Mouse (Mus musculus) R1 (cell line): ENCODE results near the gene Hoxd8.

Experiments used
- DNase-seq: peaks from one replicate; pipeline ENCODE4 v3.0.0-alpha.2; 2018; ENCODE audit warnings: low read depth, low spot score

Hoxd8 gene

GRCm38 (mm10) chr2:74733765-74734164, 29.4 kb downstream of the Hoxd8 start:
- DNase-seq = no peak

DNA sequence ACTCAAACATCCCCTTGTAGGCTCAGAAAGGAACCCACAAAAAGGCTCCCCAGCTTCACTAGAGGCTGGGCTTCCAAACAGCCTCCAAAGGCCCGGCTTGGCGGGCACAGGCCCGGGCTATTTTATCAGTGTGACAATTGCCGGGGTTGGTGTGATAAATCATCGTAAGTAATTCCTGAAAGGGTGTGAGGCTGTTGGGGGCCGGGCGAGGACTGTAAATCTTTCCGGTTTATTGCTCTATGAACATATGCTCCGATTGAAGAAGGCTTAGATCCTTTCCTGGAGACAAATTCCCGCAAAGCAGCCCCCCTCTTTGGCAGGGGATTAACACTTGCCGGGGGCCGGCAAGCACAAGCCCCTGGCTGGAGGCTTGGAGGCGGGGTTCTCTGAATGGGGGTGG, 30.0 kb downstream of the Hoxd8 start:
- no peak for DNase-seq

- no peak for DNase-seq
Measured at GRCm38 (mm10) chr2:74734996-74735811, 30.8 kb downstream of the Hoxd8 start.

DNA sequence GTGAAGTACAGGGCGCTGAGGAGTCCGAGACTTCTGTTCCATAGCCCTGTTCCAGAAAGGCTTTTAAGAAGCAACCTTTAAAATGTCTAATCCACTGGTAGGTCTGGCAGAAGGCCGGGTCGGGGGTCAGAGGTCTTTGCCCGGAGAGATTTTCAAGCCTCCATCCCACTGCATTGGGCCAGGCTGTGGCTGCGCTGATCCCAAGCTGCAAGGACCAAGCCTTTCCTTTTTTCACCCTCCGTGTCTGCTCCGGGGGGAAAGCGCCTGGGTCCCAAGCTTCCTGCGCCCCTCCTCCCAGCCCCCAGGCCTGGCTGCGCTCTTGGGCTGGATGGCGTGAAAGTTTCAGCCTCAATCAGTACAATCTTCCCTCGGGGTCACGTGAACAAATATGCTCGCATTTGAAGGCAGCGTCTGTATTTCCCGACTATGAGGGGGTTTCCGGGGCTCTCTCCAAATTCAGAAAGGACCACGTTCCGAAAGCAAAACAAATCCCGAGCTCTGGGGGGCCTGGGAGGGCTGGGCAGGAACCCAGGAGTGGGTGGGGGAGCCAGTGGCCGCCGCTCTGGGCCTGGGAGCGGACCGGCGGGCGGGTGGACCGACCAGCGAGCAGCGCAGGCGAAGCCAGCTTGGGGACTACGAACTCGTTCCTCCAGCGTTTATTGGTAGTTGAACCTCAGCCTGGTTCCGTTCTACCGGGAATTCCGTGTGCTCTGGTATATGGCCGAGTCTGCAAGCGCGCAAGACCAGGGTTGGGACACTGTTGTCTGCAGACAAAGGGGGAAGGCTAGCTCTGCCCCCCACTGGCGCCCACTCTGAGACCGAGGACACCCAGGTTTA, 31.7 kb downstream of the Hoxd8 start:
- no peak for DNase-seq

- no peak for DNase-seq
Measured at GRCm38 (mm10) chr2:74736688-74737577, 32.5 kb downstream of the Hoxd8 start.

GRCm38 (mm10) chr2:74737578-74738070, 33.2 kb downstream of the Hoxd8 start:
- no peak for DNase-seq

- no peak for DNase-seq
Measured at GRCm38 (mm10) chr2:74738623-74739475, 34.4 kb downstream of the Hoxd8 start.

DNA sequence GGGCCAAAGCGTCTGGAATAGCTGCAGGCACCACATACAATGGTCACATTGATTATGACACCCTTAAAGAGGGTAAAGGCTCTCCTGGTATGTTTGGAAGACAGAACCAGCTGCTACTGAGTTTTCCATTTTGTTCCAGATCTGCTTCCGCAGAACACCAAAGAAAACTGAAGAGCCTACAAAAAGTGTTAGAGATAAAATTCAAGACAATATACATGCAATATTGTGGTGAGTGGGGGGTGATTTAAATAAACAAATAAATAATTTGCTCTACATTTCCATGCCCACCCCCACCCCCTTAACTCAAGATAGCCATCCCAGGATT, 35.0 kb downstream of the Hoxd8 start:
- no peak for DNase-seq

DNA sequence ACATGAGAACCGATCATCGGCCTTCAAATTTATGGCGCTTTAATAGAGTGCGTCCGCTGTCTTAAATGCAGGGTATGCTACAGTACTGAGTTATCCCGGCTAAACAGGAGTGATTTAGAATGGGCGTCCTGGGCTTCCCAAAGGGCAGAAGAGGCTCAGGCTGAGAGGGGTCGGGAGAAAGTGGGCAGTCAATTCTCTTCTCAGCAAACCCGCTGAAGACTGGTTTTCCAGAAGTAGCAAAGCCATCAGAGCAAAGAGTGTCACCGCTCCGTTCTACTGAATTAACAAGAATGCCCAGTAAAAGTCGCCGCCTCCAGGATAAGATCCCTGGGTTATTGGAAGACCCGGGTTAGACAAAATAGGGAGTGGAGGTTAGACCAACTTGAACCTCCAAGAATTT, 35.5 kb downstream of the Hoxd8 start:
- no peak for DNase-seq

GRCm38 (mm10) chr2:74740311-74741091, 36.1 kb downstream of the Hoxd8 start:
- no peak for DNase-seq

DNA sequence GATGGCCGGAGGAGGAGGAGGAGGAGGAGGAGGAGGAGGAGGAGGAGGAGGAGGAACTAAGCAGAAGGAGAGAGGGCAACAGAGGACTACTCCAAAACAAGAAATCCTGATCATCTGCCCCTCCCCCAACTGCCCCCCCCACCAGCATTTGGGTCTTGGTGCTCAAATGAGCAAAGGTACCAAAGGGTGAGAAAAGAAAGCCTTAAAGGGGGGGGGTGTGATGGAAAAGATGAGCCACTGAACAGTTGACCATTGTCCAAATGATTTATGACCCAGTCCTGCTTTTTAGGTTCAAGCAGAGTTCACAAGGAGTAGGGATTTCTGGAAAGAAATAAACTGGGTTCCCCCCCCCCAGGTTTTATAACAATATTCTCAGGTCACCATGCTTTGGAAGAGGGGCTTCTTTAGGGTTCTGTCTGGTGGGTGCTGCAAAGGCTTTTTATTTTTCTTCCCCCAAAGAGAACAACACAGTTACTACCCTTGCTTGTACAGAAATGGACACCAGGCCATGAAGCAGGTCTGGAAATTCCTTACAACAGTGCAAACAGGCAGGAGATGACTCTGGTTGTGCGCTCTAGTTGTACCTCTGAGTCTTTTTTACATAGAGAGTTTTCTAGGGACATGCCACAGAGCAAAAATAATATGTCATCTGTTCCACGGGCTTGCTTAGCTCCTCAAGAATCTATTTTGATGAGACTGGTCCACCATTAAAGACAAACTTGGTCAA, 37.0 kb downstream of the Hoxd8 start:
- DNase-seq = no peak

DNA sequence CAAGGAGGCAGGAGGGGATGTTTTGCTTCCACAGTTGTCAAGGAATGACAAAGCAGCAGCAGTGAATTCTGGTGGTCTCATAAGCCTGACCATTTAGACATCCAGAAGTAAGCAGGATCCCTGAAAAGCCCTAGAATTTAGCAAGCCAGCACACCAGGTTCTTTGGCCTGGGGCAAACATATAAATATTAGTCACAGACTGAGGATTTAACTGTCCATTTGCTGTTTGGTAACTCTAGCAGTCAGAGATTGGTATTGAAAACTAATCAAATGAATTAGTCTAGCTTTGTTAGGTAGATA, 37.5 kb downstream of the Hoxd8 start:
- DNase-seq = no peak

- no peak for DNase-seq
Measured at GRCm38 (mm10) chr2:74745540-74746297, 41.3 kb downstream of the Hoxd8 start.

DNA sequence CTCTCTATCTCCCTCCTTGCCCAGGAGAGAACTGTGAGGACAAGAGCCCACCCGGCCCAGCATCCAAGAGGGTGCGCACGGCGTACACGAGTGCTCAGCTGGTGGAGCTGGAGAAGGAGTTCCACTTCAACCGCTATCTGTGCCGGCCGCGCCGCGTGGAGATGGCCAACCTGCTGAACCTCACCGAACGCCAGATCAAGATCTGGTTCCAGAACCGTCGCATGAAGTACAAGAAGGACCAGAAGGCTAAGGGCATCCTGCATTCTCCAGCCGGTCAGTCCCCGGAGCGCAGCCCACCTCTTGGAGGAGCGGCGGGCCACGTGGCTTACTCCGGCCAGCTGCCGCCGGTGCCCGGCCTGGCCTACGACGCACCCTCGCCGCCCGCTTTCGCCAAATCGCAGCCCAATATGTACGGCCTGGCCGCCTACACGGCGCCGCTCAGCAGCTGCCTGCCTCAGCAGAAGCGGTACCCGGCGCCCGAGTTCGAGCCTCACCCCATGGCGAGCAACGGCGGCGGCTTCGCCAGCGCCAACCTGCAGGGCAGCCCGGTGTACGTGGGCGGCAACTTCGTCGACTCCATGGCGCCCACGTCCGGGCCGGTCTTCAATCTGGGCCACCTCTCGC, 42.0 kb downstream of the Hoxd8 start:
- no peak for DNase-seq

- DNase-seq = no peak
Measured at GRCm38 (mm10) chr2:74747006-74747405, 42.6 kb downstream of the Hoxd8 start.

DNA sequence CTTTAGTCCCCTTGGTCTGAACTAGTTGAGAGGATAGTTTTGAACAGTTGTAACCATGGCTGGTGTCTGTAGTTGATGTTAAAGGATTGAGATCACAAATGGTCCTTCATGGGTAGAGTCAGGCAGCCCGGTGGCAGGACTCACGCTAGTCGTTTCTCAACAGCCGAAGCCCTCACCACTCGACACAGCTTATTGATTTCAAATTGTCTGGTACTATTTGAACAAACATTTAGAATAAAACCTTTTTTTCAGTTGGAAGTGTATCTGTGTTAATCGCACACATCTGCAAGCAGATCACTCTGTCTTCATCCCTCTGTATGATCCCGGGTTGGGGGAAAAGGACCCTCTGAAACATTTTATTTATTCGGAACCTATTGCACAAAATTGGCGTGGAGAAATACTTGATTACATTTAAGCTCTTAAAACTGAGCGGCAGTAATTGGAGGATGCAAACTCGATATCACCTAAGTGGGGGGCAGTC, 43.3 kb downstream of the Hoxd8 start:
- DNase-seq = no peak

DNA sequence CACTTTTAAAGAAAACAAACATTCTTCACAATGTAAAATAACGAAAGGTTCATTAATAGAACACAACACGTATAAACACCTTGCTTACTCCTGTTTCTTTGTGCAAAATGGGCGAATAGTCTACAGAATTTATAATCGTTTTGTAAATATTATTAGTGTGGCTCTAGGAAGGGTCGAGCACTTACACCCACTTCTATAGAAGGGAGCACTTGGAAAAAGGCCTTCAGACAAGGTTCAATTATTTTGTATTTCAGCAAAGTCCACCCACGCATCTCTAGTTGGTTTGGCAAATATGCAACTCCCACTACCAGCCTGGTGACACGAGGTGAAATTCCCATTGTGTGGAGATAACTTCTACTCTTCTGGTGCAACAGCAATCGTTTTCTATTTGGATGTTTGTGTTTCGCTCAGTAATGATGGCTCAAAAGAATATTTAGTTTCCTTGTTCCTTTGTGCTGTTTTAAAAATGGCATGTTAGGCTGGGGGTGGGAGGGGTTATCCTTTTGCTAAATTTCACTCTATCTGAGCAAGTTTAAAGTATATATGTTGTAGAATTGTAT, 44.1 kb downstream of the Hoxd8 start:
- DNase-seq = no peak
